Mouse (Mus musculus) retina, postnatal 7 days (tissue): ENCODE data around the gene Lrrc8d.
A peak's percentile ranks its signal among the peaks of the same experiment; 100 is the strongest.

ENCODE experiments used
- DNase-seq: peaks from one replicate; pipeline ENCODE4 v3.0.0-alpha.2; 2012; ENCODE audit warnings: low read depth, low spot score

Gene Lrrc8d

GRCm38 (mm10) chr5:105816118-105816517, 116.3 kb downstream of the Lrrc8d start:
- DNase-seq: no peak

- peak; percentile 14 for DNase-seq
Observed at GRCm38 (mm10) chr5:105817248-105817976, 117.6 kb downstream of the Lrrc8d start.

DNA sequence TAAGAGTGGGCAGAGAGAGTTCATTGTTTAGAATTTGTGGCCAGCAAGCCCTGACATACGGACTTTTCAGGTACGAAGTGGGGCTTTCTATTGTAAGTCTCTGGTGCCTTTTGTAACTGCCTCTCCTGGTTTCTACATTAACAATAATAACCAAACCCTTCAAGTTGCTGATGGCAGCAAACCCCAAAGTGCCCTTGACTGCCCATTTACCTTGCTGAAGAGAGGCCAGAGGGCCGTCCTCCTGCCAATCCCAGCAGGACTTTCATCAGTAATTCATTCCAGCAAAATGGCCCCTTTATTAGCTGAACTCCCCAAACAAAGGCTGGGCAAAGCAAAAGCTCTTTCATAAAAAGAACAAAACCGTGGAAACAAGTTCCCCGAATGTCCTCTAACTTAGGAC, 118.6 kb downstream of the Lrrc8d start:
- DNase-seq: no peak

DNA sequence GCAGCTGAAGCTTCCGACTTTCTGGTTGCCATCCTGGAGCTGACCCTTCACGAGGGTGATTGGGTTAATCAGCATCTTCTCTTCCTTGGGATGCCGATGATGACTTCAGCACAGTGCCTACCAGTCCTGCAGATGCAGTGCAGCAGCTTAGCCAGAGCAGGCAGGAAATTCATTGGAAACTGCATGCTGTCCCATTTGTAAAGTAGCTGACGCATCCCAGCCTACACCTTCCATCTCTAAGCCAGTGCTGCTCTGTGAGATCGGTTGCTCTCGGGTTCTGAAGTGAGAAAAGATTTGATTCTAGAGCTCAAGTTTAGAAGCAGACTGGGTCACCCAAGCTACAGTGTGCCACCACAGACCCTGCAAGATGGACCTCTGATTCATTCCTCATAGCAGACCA, 121.6 kb downstream of the Lrrc8d start:
- no peak for DNase-seq

GRCm38 (mm10) chr5:105822521-105823498, 123.0 kb downstream of the Lrrc8d start:
- DNase-seq: no peak

DNA sequence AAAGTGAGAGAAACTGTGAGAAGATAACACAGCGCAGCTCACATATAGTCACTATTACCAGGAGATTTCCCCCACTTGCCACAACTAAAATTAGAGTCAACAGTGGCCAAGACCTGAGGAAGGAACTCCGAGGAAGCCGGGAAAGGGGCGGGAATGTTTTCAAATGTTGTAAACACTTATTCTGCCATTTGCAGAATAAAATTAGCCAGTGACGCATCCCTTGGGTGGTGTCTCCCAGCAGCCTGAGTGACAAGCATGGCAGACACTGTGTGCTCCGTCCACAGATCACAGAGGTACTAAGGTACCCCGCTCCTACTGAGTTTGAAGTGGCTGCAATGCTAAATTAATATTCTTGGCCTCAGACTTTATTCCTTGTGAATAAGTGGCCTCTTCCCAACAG, 124.5 kb downstream of the Lrrc8d start:
- no peak for DNase-seq

DNA sequence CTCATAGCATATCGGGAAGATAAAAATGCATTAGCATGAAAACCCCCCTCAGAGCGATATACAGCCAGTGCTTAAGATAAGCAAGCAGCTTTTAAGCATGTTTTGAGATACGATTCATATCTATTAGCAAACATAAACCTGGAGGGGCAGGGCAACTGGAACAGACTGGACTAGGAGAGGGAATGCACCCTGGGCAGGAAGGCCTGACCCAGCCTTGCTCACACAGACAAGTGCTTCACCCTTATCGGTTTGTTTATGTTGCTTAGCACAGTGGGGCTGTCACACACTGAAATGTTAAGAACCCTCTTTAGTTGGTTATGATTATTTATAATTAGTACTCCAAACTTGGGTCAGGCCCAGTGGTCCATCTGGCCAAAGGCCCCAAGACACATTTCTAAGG, 125.1 kb downstream of the Lrrc8d start:
- DNase-seq: no peak

DNA sequence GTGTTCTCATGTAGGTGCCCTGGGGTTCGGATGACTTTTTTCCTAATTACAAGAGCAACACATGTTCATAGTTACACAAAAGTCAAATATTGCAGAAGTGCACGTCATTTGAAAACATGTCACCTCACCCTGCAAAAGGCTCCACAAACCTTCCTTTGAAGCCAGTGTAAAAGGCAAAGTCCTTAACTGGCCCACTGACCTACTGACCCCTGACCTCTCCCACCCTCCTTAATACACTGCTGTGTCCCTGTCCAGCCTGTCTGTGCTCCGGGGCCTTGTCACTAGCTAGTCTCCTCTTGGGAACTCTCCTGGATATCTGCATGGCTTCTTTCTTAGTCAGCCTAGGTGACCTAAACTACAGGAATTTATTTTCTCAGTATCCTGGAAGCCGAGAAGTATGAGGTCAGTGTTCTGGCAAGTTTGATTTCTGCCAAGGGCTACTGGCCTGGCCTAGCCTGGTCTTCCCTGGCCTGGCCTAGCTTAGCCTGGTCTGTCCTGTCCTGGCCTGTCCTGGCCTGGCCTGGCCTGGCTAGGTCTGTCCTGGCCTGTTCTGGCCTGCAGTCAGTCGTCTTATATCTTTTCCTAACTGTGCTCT, 127.2 kb downstream of the Lrrc8d start:
- no peak for DNase-seq

GRCm38 (mm10) chr5:105828050-105828449, 128.3 kb downstream of the Lrrc8d start:
- no peak for DNase-seq

DNA sequence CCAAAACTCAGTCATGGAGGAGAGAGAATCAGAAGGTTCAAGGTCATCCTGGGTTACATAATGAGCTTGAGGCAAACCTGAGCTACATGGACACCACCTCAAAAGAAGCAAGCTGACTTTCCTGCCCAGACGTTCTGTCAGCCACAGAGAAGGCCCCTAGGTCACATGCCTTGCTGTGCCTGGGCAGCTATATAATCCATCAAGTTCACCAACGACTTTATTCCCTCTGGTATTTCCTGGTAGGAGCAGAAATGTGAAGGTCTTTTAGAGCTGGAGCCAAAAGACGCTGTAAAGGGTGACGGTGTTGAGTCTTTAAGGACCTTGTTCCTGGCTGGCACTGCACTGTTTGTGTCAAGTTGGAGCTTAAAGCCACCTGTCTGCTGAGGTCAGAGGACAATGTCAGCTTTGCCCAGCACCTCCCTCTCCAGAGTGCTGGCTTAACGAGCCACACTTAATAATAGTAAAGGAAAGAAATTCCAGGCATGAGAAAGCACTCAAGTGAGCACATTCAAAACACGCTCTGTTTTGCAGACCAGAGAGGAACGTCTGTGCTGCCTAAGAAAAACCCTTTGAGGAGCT, 129.3 kb downstream of the Lrrc8d start:
- DNase-seq: no peak

GRCm38 (mm10) chr5:105832140-105832539, 132.4 kb downstream of the Lrrc8d start:
- no peak for DNase-seq

- DNase-seq: no peak
Observed at GRCm38 (mm10) chr5:105833923-105834322, 134.2 kb downstream of the Lrrc8d start.

DNA sequence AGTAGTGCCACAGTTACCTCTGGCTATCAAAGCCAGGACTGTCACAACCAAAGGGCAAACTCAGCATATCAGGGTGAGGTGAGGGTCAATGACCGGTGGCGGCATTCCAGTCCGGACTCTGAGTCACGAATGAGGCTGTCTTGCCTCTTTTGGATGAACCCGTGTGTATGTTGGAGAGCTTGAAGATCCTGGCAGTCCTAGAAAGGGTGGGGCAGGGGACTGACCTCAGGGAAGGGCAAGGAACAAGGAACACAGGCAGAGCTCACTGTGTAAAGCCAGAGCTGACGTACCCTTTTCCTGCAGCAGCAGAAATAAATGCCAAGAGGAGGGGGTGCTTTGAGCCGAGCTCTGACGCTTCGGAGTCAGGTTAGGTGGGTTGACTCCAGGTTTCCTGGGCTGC, 136.2 kb downstream of the Lrrc8d start:
- DNase-seq: no peak

DNA sequence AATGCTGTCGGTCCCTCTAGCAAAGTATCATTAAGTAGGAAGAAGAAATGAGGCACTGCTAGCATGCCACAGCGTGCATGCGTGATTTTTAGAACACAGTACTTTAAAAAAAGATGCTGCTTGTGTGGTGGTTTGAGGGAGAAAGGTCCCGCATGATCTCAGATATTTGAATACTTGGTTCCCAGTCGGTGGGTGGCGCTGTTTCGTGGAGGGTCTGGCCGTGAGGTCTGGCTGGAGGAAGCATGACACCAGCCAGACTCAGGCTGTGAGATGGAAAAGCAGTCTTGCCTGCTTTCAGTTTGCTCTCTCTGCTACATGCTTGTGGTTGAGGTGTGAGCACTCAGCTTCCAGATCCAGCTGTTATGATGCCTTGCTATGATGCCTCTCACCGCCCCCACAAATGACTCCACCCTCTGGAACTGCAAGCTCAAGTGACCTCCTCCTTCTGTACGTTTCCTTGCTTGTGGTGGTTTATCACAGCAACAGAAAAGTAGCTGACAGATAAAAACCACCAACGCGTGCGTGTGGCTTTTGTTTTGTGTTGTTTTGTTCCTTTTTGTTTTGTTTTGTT, 140.1 kb downstream of the Lrrc8d start:
- no peak for DNase-seq

- DNase-seq: no peak
Observed at GRCm38 (mm10) chr5:105844044-105844753, 144.4 kb downstream of the Lrrc8d start.

- DNase-seq: no peak
Observed at GRCm38 (mm10) chr5:105845041-105845440, 145.3 kb downstream of the Lrrc8d start.

DNA sequence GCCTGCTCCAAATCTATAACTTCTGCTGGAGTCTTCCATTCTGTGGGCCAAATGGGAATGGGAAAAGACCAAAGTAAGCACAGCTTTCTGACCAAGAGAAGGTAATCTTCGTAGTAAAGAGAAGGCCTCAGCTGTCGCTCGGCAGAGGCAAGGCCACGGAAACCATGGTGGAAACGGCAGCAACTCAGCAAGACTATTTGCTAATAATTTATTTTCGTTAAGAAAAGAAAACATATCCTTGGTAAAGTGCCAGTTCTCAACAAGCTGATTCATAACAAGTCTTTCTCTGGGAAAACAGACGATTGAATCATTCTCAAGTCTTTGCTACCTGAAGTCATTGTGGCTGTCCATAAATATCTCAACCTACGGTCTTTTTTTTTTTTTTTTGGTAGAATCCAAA, 148.0 kb downstream of the Lrrc8d start:
- DNase-seq: no peak

- no peak for DNase-seq
Observed at GRCm38 (mm10) chr5:105849222-105849621, 149.5 kb downstream of the Lrrc8d start.

DNA sequence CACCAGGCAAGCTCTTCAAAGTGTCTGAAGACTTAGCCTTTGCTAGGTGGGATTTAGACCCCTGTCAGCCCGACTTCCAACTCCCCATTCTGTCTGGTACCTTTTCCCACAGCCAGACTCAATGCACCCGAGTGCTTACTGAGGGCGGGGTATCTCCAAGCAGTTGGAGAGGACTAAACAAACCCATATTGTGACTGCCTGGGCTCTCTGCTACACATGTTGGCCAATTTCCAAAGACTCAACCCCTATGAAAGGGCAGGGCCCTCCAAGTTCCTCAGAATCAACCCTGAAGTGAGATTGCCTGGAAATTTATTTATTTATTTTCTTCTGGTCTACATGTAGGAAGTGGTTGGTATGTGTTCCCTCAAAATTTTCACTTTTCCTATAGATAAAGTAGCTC, 149.9 kb downstream of the Lrrc8d start:
- no peak for DNase-seq

DNA sequence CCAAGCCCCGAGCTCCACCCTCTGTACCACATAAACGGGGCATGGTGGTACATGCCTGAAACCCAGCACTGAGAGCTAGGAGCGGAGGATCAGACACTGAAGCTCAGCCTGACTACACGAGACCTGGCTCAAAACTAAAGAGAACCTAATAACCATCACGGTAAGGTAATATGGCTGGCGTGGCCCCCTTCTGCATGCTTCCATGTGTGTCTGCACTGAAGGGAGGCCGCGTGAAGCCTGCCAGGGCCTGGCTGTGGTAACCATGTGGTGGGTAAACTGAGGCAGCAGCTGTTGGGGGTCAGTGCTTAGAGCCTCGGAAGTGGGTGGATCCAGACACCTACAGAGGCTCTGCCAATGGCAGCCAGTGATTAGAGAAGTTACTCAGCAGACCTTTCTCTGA, 153.5 kb downstream of the Lrrc8d start:
- DNase-seq: no peak

GRCm38 (mm10) chr5:105857486-105857885, 157.7 kb downstream of the Lrrc8d start:
- DNase-seq: no peak
